Mouse (Mus musculus): ENCODE data around the gene Shroom3.
"Not testable (repeated sequence)": the region's sequence is repeated elsewhere in the genome, so short reads cannot be mapped to it uniquely, and the experiment has no call there.

The Shroom3 gene

DNA sequence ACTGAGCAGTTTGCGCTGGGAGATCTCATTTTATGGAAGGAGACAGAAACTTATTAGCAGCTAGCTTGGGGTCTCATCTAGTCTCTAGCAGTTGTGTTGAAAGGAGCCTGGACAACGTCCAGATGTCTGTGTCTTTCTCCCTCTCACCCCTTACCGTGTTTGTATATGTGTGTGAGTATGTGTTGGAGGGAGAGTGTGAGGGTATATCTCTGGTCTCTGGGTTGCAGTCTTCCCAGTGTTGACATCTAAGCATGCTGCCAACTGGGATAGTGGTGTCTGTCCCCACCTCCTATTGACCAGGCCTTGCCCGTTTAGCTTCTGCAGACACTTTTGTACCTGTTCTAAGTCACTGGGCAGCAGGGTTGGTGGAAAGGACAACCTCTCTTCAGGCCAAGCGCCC lies 207.7 kb downstream of the Shroom3 start:
- no peak for DNase-seq (ENCODE audit: low spot score in 2 of 2)

DNA sequence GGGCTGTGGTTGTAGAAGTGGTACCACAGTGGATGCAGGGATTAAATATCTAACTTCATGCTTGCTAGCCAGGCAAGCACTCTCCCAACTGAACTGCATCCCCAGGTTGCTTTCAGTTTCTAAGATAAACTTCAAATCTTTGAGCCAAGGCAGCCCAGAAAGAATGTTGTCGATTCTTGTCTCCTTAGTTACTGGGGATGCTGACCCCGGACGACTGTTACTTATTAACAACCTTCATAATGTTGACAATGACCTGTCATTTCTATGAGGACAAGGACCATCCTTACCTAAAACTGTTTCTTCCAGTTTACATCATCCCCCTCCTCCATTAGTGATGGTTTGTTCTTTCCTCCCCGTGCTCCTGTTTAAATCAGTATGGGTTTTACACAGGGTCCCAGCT lies 210.0 kb downstream of the Shroom3 start:
- no peak for DNase-seq (ENCODE audit: low spot score in 2 of 2)

DNA sequence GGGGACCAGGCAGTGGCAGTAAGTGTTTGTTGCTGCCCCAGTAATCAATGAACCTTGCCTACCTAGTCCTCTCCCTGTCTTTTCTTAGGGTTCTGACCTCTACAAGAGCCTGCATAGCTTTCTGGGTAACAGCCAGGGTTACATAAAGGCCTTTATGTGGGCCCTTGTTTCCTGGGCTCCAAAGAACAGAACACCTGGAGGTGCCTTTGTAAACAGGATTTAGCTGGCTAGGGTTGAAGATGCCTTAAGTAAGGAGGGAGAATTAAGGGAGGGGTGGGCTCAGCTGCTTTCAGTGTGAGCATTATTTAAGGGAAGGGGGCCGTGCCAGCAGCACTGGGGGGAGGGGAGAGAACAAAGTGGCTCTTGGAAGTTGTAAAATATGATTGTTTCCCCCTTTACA lies 210.5 kb downstream of the Shroom3 start:
- DNase-seq (ENCODE audit: low spot score in 2 of 2): no peak

DNA sequence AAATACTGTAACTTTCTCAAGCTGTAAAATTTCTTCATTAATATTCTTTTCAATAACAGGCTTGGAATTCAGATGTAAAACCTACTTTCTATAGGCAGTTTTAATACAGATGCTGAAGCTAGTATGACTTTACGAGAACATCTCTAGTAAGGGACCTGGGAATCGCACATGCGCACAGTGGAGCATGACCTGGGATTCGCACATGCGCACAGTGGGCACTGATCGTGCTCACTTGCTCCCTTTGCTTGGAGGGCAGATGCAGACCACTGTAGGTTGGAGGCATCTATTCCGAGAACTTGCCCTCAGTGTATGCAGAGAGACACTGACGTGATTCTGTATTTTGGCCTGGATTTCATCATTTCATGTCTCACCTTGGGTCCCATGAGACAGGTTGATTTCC lies 212.6 kb downstream of the Shroom3 start:
- no peak for DNase-seq (ENCODE audit: low spot score in 2 of 2)

DNA sequence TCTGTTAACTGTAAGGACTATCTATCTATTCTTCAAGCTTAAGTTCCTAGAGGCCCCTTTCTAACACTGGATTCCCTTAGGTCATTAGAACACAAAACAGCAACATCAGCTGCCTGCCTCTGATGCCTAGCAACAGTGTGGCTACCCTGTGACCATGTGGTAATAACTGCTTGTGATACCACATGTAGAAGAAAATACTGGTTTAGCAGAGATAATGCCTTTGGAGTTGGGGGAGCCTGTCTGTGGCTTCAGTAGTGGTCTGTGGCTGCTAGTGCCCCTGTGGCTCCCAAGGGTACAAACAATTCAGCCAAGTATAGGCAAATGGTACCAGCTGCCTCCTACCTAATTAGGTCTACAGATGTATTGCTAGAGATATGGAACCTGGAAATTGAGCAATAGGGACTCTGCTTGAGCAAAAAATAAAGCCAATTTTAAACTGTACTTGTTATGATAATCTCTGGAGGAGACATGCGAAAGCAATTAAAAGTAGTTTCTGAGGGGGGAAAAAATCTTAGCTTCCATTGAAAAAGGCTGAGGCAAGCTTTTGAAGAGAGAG lies 213.6 kb downstream of the Shroom3 start:
- DNase-seq (ENCODE audit: low spot score in 2 of 2): no peak

DNA sequence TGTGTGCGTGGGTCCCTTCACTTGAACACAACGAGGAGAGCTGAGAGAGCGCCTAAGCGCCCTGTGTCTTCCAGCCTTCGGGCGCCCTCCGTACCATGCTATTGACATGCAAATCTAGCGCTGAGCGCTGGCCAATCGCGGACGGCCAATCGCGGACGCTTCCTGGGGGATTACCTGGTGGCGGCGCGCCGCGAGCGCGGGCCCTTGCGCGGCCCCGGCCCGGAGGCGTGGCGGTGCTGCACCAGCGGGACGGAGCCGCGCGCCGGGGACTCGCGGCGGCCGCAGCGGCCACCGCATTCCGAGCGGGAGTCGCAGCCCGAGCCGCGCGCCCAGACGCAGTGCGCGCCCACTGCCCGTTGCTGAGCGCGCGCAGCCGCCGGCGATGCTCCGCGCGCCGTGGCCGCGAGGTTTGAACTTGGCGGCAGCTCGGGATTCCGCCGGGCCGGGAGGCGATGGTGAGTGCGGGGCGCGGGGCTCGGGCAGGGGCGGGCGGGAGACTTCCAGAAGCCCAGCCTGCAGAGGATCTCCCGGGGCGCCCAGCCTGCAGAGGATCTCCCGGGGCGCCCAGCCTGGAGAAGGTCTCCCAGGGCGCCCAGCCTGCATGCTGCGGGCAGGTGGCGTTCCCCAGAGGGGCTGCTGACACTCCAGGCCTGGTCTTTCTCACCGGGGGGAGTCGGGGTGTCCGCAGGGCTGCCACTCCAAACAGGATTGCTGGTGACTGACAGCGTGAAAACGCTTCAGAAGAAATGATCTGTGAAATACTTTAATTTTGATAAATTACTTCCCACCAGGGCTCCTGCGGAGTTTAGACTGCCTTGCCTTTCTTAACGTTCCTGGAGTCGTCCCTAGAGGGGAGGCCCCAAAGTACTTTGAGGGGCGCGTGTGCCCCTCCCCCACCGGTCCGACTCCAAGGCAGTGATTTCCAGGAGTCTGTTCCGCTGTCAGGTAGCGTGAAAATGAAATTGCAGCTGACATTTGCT lies 214.8 kb downstream of the Shroom3 start:
- DNase-seq (ENCODE audit: low spot score in 2 of 2): peak; percentile 73 to 75

DNA sequence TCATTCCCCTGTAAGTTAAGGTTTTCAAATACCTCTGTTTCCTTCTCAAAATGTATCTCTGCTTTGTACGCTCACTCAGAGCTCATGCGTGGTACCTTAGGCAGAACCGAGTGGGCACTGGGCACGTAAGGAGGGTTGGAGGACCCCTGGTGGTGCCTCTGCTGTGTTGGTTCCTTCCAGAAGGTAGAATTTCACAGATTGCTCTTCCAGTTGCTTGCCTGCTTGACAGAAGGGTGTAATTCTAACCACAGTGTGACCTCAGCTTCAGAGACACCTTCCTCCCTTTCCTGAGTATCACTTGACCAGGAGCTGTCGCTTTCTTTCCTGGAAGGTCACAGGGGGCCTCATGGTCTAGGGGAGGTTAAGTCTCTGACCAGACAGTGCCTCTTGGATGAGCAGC lies 217.2 kb downstream of the Shroom3 start:
- DNase-seq (ENCODE audit: low spot score in 2 of 2): no peak

DNA sequence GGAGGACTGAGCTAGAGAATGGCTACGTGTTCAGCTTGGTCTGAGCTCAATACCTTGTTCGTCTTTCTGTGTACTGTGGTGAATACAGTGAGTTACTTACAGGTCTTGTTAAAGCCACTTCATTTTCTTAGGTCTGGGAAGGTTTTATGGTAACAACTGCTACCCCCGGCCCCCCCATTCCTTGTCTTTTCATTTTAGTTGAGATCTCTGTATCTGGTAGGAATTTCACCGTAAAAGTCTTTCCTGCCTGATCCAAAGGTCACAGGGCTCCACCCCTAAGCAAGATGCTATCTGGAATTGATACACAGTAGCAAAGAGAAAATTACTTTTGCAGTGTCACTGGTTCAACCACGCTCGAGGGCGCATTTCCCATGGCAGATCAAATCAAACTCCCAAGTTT lies 218.6 kb downstream of the Shroom3 start:
- DNase-seq (ENCODE audit: low spot score in 2 of 2): peak in 1 of 2 experiments; percentile 20

DNA sequence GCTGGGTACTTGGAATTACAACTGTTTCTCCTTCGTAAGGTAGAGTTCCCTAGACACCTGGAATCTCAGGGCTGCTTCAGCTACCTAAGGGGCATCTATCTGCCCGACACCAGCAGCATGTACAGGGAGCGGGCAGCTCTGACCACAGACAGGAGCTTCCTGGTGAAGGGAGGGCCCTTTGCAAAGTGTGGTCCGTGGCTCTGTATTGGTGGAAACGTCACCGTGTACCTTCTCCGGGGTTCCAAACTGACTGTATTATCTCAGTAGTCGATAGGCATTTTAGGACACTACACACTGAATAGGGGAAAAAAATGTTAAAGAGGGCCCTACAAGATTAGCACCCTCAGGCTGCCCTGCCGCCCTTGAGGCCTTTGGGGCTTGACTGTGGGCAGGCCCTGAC lies 221.9 kb downstream of the Shroom3 start:
- DNase-seq (ENCODE audit: low spot score in 2 of 2): no peak

DNA sequence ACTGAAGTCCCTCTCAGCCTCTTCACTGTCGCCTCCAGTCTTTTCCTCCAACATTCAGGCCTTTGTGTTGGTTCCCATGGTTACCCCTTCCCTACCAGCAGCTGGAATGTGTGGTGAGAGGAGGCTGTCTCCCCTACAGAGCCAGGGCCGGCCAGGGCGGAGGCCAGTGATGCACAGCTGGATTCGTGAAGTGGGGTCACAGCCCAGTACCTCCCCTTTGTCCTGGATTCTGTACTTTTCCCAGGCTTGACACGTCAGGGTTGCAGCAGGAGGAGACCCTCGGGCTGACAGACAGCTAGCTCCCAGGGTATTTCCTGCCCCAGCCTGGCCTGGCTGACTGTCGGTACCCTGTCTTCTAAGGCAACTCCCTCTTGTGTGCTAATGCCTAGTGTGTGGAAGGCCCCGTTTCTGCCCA lies 222.4 kb downstream of the Shroom3 start:
- no peak for DNase-seq (ENCODE audit: low spot score in 2 of 2)

DNA sequence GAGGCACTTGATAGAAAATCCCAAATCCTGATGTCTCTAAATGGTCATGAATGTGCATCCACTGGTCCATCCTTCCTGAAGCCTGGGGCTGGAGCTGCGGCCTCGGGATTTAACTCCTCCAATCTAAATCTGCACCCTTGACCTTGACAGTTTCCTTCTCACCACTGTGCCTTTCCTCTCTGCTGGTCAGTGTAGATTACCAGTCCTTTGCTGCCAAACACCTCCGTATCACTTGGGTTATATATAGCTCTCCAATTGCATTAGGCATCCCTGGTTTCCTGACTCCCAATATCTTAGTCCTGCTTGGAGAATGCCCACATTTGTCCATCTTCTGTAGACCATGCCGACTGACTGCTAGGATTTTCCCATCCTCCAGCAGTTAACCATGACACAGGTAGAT lies 225.0 kb downstream of the Shroom3 start:
- DNase-seq (ENCODE audit: low spot score in 2 of 2): peak in 1 of 2 experiments; percentile 54

DNA sequence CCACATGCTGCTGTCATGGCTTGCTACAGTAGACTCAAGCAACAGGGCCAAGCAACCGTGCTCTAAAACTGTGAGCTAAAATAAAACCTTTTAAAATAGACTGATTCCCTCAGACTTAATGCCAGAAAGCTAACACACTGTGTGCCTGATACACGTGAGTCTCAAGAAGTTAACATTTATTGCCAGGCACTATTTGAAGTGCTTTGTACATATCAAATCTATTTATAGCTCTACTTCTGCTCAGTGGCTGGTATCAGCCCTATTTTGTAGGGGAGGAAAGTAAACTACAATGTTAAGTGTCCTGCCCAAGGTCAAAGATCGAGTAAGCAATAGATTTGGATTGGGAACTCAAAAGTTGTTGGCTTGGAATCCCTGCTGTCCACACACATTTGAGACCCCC lies 227.6 kb downstream of the Shroom3 start:
- no peak for DNase-seq (ENCODE audit: low spot score in 2 of 2)

DNA sequence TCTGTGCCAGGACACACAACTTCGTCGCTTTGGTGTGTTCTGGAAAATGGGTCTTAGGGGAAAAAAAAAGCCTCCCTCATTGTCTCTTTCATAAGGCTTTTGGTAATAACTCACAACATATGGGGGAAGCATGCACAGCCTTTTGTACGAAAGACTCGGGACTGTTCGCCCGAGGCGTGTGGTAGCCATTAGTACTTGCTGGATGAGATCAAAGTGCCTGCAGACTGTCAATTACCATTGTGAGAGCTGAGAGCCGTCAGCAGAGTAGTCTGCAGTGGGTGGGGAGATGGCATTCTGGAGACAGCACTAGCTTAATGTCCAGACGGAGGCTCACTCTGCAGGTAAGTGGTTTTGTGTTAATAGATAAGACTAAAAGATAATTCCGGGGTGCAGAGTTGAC lies 232.2 kb downstream of the Shroom3 start:
- DNase-seq (ENCODE audit: low spot score in 2 of 2): no peak

DNA sequence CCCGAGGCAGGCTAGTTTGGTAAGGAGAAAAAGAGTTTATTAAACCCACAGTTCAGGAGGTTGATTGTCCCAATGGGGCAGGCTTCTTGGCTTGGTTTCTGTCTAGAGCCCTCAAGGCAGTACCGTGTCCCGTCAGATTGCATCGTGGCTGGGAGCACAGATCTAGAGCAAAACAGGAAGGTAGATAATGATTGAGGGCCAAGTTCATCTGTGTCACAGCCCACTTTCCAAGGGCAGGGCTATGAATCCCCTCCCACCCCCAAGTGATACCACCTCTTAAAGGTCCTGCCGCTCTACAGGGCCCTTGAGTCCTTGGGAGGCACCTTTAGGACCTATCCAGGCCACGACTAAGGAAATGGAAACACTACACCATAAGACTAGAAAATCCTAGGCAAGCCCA lies 234.5 kb downstream of the Shroom3 start:
- no peak for DNase-seq (ENCODE audit: low spot score in 2 of 2)

DNA sequence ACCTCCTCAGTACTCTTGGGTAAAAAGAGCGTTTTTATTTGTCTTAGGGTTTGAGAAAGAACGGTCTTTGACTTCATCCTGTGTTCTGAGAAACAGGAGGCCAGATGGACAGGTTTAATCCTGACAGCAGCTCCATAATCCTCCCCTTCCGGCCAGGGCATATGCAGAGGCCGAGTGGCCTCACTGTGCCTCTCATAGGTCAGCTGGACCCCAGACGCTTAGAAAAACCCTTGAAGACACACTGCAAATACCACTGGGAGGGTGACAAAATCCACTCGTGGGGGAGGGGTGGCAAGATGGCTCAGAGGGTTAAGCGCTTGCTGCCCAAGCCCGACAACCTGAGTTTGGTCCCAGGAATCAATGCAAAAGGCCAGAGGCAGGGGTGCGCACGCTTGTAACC lies 234.9 kb downstream of the Shroom3 start:
- no peak for DNase-seq (ENCODE audit: low spot score in 2 of 2)

DNA sequence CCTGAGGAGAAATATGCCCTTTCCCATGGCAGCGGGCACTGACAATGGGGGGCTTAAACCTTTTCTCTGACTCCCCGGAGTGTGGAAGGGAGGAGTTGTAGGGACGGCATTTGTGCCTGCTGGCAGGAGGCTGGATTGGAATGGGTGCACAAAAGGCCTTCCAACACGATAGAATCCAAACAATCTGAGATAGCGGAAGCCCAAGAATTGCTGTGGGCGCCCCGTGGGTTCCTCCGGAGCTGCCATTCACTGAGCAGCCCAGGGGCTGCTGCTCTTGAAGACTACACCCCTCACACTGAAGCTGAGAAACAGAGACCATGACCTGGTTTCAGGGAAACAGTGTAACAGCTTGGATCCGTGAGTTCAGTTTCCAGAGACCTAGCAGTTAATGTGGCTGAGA lies 235.6 kb downstream of the Shroom3 start:
- DNase-seq (ENCODE audit: low spot score in 2 of 2): no peak

DNA sequence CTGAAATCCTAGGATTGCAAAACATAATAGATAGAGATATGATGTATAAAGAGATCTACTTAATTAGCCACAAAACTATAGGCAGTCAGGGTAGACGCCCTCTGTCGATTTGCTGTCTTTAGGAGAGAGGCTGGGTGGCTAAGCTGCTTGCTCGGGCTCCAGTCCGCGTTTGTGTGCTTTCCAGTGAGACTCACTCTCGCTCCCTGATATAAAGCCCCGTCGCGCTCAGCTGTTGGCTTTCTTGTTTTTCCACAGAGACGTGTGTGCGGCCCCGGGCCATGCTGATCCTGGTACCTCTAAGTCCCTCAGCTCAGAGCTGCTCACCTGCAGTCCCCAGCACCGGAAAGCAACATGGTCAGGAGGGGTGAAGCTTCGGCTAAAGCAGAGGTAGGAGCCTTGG lies 236.2 kb downstream of the Shroom3 start:
- no peak for DNase-seq (ENCODE audit: low spot score in 2 of 2)

DNA sequence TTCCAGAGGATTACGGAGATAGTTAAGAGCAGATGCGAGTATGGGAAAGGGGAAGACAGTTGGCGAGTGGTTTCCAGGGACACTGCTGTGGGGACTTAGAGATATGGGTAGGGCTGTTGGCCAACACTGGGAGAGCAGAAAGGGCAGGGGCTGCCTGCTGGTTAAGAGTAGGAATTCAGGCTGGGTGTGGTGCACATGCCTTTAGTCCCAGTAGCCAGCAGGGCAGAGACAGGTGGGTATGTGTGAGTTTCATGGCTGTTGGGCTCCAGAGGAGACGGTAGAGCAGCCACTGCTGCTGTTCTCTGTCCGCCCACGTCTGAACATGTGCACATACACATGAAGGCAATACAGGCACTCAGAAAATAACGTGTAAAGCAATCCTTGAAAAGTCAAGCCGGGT lies 237.7 kb downstream of the Shroom3 start:
- no peak for DNase-seq (ENCODE audit: low spot score in 2 of 2)

DNA sequence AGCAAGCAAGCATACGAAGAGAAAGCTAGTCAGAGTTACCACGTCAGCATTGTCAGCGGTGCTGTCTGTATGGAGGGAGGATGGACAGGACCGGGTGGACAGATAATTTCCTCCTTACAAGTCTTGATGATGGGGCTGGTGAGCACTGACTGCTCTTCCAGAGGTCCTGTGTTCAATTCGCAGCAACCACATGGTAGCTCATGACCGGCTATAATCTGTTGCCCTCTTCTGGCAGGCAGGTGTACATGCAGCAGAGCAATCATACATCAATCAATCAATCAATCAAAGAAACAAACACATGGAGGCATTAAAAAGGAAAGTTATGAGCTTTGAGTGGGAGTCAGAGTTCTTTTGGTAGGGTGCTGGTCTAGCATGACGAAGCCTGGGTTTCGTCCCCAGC lies 238.5 kb downstream of the Shroom3 start:
- no peak for DNase-seq (ENCODE audit: low spot score in 2 of 2)

DNA sequence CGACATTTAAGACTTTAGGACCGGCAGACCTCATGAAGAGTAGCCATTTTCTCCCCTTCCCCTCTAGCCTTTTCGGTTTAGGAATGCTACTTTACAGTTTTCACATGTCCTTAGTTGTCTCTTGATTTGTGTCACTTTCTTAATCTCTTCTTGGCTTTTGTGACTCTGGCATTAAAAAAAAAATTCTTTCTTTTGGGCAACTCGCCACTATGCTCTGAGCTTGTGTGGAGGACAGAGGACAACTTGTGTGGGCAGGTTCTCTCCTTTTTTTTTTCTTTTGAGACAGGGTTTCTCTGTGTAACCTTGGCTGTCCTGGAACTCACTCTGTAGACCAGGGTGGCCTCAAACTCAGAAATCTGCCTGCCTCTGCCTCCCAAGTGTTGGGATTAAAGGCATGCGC lies 239.7 kb downstream of the Shroom3 start:
- not testable (repeated sequence) for DNase-seq (ENCODE audit: low spot score in 2 of 2)

DNA sequence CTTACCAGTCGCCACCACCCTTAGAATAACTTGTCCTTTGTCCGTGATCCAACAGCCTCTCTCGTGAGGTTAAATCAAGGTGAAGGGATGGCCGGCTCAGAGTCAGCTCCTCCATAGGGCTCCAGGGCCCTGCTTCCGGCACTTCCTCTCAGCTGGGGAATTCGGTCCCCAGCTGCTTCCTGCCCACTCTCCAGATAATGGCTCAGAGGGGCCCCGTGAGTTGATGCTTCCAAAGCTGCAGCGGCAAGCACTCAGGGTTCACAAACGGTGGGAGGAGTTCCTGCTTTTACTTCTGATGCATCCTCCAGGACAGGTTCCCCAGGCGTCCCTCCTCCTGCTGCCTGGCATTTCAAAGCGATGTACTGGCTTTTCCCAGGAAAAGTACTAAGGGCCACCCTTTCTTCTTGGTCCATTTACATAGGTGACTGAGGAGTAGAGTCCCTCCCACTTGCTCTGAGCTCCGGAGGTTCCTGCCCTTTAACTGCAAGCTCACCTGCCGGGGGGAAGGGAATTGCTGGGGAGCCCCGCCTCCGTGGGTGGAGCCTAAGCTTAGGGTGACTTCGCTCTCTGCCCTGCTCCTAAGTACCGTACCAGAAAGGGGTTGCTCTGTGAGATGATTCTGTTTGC lies 241.7 kb downstream of the Shroom3 start:
- DNase-seq (ENCODE audit: low spot score in 2 of 2): peak; percentile 46 to 76

DNA sequence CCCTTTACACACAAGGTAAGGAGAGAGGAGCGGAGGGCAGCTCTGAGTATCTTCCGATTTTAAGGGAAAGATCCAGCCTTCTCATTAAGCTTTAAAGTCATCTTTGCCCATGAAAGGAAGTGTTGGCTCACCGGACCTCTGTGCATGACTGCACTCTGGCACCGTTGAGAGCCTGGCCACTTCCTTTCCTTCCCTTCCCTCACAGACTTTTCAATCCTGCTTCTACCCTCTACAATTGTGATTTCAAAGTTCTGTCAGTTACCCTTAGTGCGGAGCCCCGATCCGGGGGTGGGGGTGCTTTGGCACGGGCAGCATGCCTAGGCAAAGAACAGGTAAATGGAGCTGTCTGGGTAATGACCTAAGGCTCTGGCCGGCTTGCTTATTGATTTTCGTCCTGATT lies 244.4 kb downstream of the Shroom3 start:
- DNase-seq (ENCODE audit: low spot score in 2 of 2): no peak

DNA sequence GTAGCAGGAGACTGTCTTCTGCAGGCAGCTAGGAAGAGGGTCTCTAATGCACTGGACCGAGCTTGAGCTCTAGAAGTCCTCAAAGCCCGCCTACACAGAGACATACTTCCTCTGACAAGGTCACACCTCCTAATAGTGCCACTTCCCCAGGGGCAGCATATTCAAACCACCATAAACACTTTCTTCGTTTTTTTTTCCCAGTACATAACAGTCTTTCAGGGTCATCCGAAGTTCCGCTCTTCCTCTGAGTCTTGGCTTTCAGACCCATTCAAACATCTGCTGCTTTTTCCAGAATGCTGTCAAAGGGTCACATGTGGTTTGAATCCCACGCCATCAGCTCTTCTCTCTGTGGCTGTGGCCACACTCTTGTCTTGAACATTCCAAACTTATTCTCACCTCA lies 247.3 kb downstream of the Shroom3 start:
- peak in 1 of 2 experiments; percentile 31 for DNase-seq (ENCODE audit: low spot score in 2 of 2)

Data from heart, adult 9 months (tissue).